Mouse (Mus musculus) thymus, adult 2 months (tissue): Measurements from ENCODE around the gene Hp1bp3. TPM values are rescaled to one million over a fixed set of nuclear protein-coding genes. Genes with fewer than 3 reads are reported as not detected.

ENCODE experiments used
- DNase-seq: peaks from one replicate; pipeline ENCODE4 v3.0.0; 2021
- H3K27ac ChIP-seq: fragments of 200-500 bp; 2 replicates; pipeline ENCODE4 v1.5.1; 2012; ENCODE audit warnings: low read length, control low read depth; ENCODE audit not compliant: control insufficient read depth, insufficient read depth
- H3K27me3 ChIP-seq: fragments of 200-500 bp; 2 replicates; pipeline ENCODE4 v1.6.1; 2012; ENCODE audit warnings: mild to moderate bottlenecking, low read length, moderate library complexity, mixed read lengths; ENCODE audit not compliant: control insufficient read depth, insufficient read depth
- H3K36me3 ChIP-seq: fragments of 200-500 bp; 2 replicates; pipeline ENCODE4 v1.6.1; 2012; ENCODE audit warnings: mild to moderate bottlenecking, low read length, moderate library complexity; ENCODE audit not compliant: control insufficient read depth, insufficient read depth
- H3K4me1 ChIP-seq: fragments of 200-500 bp; replicated peaks from 2 replicates; pipeline ENCODE4 v1.6.1; 2012; ENCODE audit warnings: low read length; ENCODE audit not compliant: control insufficient read depth, insufficient read depth
- H3K4me3 ChIP-seq: fragments of 200-500 bp; 2 replicates; pipeline ENCODE4 v1.5.1; 2012; ENCODE audit warnings: mild to moderate bottlenecking, low read length, control low read depth, moderate library complexity; ENCODE audit not compliant: control insufficient read depth, insufficient read depth
- CTCF ChIP-seq: fragments of 200-500 bp; IDR thresholded peaks from 2 replicates; pipeline ENCODE4 v1.5.1; 2012; ENCODE audit warnings: mild to moderate bottlenecking, control low read depth, low read length, moderate library complexity, borderline replicate concordance; ENCODE audit not compliant: control insufficient read depth, poor library complexity, insufficient read depth; ENCODE audit errors: extremely low read depth
- POLR2A ChIP-seq: fragments of 200-500 bp; IDR thresholded peaks from 2 replicates; pipeline ENCODE4 v1.6.1; 2012; ENCODE audit warnings: mild to moderate bottlenecking, low read length, control low read depth, moderate library complexity; ENCODE audit not compliant: control insufficient read depth, poor library complexity, insufficient read depth; ENCODE audit errors: extremely low read depth
- WGBS: fragments of 180-500 bp; shearing (Covaris S2); methylation state at CpG from one replicate; pipeline ENCODE4 v1.1.7; 2018; 5-methylcytosine and 5-hydroxymethylcytosine counted together
- polyA plus RNA-seq: library from polyadenylated mRNA; depleted of rRNA; stranded (reverse); fragments of >200 nt; gene quantifications from 2 replicates; pipeline ENCODE4 v1.2.3, GENCODE M21; 2012

The Hp1bp3 gene
- polyA plus RNA-seq, 1 experiment = 150 TPM

DNA sequence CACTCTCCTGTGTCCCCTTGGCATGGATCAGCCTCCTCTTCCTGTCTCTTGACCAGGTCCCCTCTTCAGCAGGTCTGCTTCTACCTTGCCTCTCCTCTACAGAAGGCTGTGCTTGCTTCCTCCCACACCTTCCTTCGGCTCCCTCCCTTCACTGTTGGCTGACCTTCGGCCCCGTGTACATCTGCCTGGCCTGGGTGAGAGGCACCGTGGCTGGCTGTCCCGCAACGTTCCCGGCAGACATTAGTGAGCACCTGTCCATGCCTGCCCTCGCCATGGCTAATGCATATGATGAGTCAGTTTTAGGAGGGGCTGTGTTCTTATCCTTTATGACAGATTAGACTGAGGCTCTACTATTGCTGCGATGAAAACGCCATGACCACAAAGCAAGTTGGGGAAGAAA is 51.8 kb downstream of the Hp1bp3 start:
- no peak for DNase-seq
- H3K36me3 ChIP-seq = no peaks in the 10 kb centered on the region
- TF ChIP-seq CTCF = no peak
- TF ChIP-seq POLR2A = no peak
- H3K27ac ChIP-seq = no peak overlapping the region
- peaks cover 1% of the 10 kb centered on the region for H3K4me1 ChIP-seq
- no peak overlapping the region for H3K4me3 ChIP-seq
- no peaks in the 10 kb centered on the region for H3K27me3 ChIP-seq
- WGBS = 97% methylated on average over 10 of the region's 10 CpGs

DNA sequence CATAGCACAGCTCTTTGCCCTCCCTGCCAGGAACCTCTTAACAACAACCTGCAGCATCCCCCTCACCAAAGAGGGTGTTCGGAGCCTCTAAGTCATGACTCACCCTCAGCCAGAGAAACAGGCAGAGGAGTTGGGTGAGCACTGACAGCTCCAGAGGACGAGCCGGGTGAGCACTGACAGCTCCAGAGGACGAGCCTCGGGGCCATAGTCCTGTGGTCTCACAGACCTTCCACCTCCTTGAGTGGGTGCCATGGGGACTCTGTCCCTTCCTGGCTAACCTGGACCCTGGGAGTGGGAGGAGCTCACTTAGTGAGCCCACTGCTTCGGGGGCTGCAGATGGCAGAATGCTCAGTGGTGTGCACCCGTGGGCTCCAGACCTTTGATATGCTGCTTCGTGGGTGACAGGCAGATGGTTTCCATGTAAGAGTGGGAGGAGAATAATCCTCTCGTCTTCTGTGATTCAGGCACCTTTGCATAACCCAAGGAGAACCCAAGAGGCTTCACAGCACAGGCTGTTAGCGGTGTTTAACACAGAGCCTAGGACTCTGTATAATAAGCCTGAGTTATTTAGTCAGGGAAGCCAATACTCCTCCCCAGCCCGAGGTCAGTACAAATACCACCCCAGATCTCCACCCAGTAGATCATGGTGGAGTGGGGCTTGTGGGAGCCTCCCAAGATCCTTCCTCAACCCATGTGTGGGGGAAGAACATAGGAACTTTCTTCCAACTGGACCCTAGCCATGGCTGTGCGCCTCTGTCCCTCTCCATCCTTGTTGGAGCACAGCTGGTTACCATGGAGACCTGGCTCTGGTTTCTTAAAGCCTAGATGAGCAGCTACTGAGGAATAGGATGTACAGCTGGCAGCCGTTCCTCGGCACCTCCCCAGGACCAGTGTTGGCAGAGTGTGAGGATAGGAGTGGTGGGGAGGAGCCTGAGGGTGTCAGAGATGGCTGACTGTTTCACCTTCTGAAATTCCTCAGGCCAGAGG is 56.2 kb downstream of the Hp1bp3 start:
- Histone ChIP-seq H3K27ac (no peak overlapping the region), H3K27me3 (no peaks in the 10 kb centered on the region), H3K36me3 (no peaks in the 10 kb centered on the region), H3K4me1 (no peaks in the 10 kb centered on the region), H3K4me3 (no peak overlapping the region)
- TF ChIP-seq CTCF = no peak
- no peak for TF ChIP-seq POLR2A
- no peak for DNase-seq
- WGBS = 85% methylated on average over 14 of the region's 14 CpGs

DNA sequence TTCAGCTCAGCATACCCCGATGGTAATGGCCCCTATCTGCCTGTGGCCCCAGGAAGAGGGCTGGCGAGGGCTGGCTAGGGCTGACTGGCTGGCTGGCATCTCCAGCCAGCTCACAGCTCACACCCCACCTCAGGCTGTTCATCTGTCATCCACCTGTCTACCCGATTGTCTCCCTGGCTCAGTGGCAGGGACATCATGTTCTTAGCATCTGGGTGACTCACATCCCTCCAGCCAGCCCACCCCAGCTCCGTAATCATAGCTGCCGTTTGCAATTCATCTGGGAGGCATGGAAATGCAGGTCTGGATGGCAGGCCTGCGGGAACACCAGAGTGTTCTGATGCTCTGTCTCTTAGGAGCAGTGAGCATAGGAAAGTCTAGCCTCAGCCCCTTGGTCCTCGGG is 62.2 kb downstream of the Hp1bp3 start:
- TF ChIP-seq CTCF = no peak
- TF ChIP-seq POLR2A = no peak
- no peaks in the 10 kb centered on the region for H3K4me1 ChIP-seq
- H3K36me3 ChIP-seq = no peaks in the 10 kb centered on the region
- no peak overlapping the region for H3K27ac ChIP-seq
- H3K4me3 ChIP-seq = no peak overlapping the region
- H3K27me3 ChIP-seq = no peaks in the 10 kb centered on the region
- 91% methylated on average over 7 of the region's 7 CpGs for WGBS
- DNase-seq = no peak

DNA sequence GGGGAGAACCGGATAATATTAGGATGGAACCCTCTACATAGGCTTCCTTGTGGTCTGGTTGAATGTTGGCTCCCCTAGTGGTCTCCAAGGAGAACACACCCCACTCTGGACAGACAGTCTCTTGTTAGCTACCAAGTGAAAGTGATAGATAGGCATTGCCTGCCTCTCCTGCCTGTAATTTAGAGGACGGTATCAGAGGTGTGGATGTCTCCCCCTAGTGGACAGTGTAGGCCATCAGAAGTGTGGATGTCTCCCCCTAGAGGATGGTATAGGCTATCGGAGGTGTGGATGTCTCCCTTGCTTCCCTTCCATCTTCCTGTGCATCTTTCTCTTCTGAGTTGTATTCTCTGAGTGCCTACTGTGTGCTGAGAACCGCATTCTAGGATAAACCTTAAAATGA is 66.7 kb downstream of the Hp1bp3 start:
- Histone ChIP-seq H3K27ac (no peak overlapping the region), H3K36me3 (no peaks in the 10 kb centered on the region), H3K27me3 (no peaks in the 10 kb centered on the region), H3K4me1 (peaks cover 9% of the 10 kb centered on the region), H3K4me3 (no peak overlapping the region)
- peak; percentile 73 for DNase-seq
- TF ChIP-seq POLR2A (no peak), CTCF (no peak)
- 23% methylated on average over 4 of the region's 4 CpGs for WGBS

DNA sequence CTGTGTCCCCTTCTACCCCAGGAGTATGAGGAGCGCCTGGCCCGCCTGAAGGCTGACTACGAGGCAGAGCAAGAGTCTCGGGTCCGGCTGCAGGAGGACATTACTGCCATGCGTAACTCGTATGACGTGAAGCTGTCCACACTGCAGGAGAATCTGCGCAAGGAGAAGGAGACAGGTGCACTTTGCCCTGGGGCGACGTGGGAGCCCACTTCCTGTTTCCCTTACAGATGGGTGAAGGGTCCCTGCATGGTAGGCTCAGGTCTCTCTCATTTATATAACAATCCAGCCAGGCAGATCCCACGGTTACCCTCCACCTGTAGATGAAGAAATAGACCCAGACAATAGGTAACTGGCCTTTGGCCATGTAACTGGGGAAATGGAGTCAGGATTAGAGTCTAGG is 70.3 kb downstream of the Hp1bp3 start:
- no peaks in the 10 kb centered on the region for H3K27me3 ChIP-seq
- 42% methylated on average over 12 of the region's 12 CpGs for WGBS

DNA sequence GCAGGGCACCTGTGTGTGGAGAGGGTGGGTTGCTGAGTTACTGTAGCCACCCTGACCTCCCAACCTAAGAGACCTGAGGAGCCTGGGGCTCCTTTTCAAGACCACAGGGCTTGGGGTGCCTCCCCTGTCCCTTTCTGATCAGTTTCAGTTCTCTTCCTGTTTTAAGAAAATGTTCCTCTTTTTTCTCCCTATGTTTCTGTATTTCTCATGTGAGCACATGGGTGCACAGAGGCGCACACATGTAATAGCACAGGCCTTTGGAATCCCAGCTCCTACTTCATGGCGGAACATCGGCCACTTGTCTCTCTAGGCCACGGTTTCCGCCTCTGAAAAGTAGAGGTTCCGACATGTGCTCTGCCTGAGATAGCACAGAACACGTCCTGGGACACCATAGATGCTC is 72.6 kb downstream of the Hp1bp3 start:
- WGBS = 90% methylated on average over 7 of the region's 7 CpGs
- TF ChIP-seq CTCF (no peak), POLR2A (no peak)
- H3K27me3 ChIP-seq = no peaks in the 10 kb centered on the region

More for the DNA sequence above, 70.3 kb downstream of the Hp1bp3 start:
- TF ChIP-seq CTCF = no peak
- TF ChIP-seq POLR2A = no peak
- H3K4me3 ChIP-seq = no peak overlapping the region
- H3K27ac ChIP-seq = no peak overlapping the region
- H3K4me1 ChIP-seq = peaks cover 9% of the 10 kb centered on the region
- no peaks in the 10 kb centered on the region for H3K36me3 ChIP-seq
- DNase-seq = peak; percentile 20

DNA sequence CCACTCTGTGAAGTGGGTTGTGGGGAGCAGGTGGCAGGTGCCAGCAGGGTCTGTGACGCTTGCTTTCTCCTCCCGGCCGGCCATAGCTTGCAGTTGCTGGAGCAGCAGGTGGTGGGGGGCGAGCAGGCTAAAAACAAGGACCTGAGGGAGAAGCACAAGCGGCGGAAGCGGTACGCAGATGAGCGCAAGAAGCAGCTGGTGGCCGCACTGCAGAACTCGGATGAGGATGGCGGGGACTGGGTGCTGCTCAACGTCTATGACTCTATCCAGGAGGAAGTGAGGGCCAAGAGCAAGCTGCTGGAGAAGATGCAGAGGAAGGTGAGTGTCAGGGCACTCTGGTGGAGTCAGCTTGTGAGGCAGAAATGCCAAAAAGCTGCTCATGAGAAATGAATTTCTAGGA is 75.9 kb downstream of the Hp1bp3 start:
- WGBS = 94% methylated on average over 13 of the region's 13 CpGs
- Histone ChIP-seq H3K4me1 (no peaks in the 10 kb centered on the region), H3K27me3 (no peaks in the 10 kb centered on the region), H3K36me3 (no peaks in the 10 kb centered on the region), H3K27ac (no peak overlapping the region), H3K4me3 (no peak overlapping the region)
- TF ChIP-seq CTCF (no peak), POLR2A (no peak)
- no peak for DNase-seq

More for the DNA sequence above, 72.6 kb downstream of the Hp1bp3 start:
- DNase-seq = no peak
- H3K36me3 ChIP-seq = no peaks in the 10 kb centered on the region
- H3K4me1 ChIP-seq = peaks cover 9% of the 10 kb centered on the region
- no peak overlapping the region for H3K4me3 ChIP-seq
- no peak overlapping the region for H3K27ac ChIP-seq
